Mouse (Mus musculus) kidney, postnatal 25 days (tissue): ENCODE measurements around the gene Il2rg.

Experiments
- DNase-seq, 2 experiments: peaks; one replicate each; pipeline ENCODE4 v3.0.0; 2021; ENCODE audit warnings: mixed read lengths in 2 of 2

The Il2rg gene

GRCm38 (mm10) chrX:101260441-101261325, 7.4 kb downstream of the Il2rg start:
- no peak for DNase-seq

GRCm38 (mm10) chrX:101256603-101257002, 11.5 kb downstream of the Il2rg start:
- peak in 1 of 2 experiments; percentile 34 for DNase-seq

GRCm38 (mm10) chrX:101254740-101255139, 13.3 kb downstream of the Il2rg start:
- no peak for DNase-seq

GRCm38 (mm10) chrX:101253952-101254729, 13.9 kb downstream of the Il2rg start, which contains the start of gene Foxo4:
Gene Foxo4 (plus strand): TSS chrX:101254528.
- peak; percentile 93 to 95 for DNase-seq

- DNase-seq = no peak
Measured at GRCm38 (mm10) chrX:101245011-101245410, 23.0 kb downstream of the Il2rg start.

- DNase-seq = no peak
Measured at GRCm38 (mm10) chrX:101222796-101223162, 45.3 kb downstream of the Il2rg start.

- DNase-seq = peak; percentile 81 to 93
Measured at GRCm38 (mm10) chrX:101221834-101222795, 45.9 kb downstream of the Il2rg start, which contains the start of gene Snx12. Gene Snx12 (minus strand): TSS chrX:101222563.
